Mouse (Mus musculus) limb, embryonic 10.5 days (tissue): ENCODE results near the gene Lrfn4. TPM values are rescaled to one million over a fixed set of nuclear protein-coding genes. Genes with fewer than 3 reads are reported as not detected.
"Not testable (repeated sequence)": the region's sequence is repeated elsewhere in the genome, so short reads cannot be mapped to it uniquely, and the experiment has no call there.

Source experiments
- DNase-seq: peaks from one replicate; pipeline ENCODE4 v3.0.0-alpha.2; 2017; ENCODE audit warnings: low spot score
- H3K27ac ChIP-seq: fragments of 300-500 bp; sonication (generic); 2 replicates; pipeline ENCODE4 v1.5.1; 2016; ENCODE audit warnings: mild to moderate bottlenecking
- H3K27me3 ChIP-seq: fragments of 300-500 bp; sonication (generic); 2 replicates; pipeline ENCODE4 v1.6.1; 2016; ENCODE audit warnings: low read depth, mild to moderate bottlenecking; ENCODE audit not compliant: poor library complexity, severe bottlenecking
- H3K36me3 ChIP-seq: fragments of 300-500 bp; sonication (generic); 2 replicates; pipeline ENCODE4 v1.6.1; 2016; ENCODE audit warnings: mild to moderate bottlenecking, moderate library complexity
- H3K4me1 ChIP-seq: fragments of 300-500 bp; sonication (generic); 2 replicates; pipeline ENCODE4 v1.6.1; 2016
- H3K4me3 ChIP-seq: fragments of 300-500 bp; sonication (generic); 2 replicates; pipeline ENCODE4 v1.5.1; 2016; ENCODE audit warnings: mild to moderate bottlenecking, moderate library complexity
- H3K9me3 ChIP-seq: fragments of 300-500 bp; sonication (generic); replicated peaks from 2 replicates; pipeline ENCODE4 v1.6.1; 2016; ENCODE audit warnings: mild to moderate bottlenecking
- WGBS: fragments of 180-500 bp; shearing (Covaris S2); methylation state at CpG from one replicate; pipeline ENCODE4 v1.1.7; 2016; 5-methylcytosine and 5-hydroxymethylcytosine counted together
- polyA plus RNA-seq: library from polyadenylated mRNA; unstranded; fragments of >200 nt; fragmentation: Nextera tagmentation; extraction: Ambion mirVana; gene quantifications from 2 replicates; pipeline ENCODE4 v1.2.1, GENCODE M21; 2016

The Lrfn4 gene
- polyA plus RNA-seq, 1 experiment from 2014 or later: 8.0 TPM

DNA sequence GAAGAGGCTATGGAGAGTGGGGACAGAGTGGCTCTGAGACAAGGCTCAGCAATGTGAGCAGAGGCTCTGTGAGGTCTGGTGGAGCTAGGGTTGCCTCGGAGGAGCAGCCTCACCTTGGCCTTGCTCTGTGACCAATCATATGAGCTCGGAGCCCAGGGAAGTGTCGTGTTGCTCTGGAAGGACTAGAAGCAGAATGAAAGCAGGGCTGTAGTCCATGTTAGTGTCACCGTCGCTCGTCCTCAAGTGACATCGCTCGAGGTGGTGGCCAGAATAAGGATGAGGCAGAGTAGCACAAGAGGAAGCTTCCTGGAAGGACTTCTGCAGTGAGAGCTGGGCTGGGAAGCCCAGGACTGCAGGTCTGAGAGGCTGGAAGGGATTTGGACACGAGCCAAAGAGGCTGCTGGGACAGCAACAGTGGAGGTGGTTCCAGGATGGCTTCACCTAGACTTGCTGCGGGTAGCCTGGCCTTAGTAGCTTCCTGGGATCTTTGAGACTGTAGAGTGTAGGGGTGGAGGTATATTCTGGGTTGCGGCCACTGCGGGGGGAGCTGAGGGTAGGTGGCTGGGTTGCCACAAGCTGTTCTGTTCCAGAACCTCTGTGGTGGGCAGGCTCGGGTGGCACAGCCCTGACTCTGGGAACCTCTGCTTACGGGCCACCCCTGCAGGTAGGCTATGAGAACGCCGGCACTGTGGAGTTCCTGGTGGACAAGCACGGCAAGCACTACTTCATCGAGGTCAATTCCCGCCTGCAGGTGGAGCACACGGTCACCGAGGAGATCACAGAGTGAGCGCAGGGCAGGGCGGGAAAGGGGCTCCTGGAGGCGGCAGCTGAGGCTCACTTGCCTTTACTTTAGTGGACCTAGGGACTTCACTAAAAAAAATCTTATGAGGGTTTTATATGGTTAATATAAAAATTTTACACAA lies 11.4 kb downstream of the Lrfn4 start:
- Histone ChIP-seq H3K36me3 (no peaks in the 10 kb centered on the region), H3K9me3 (no peaks in the 10 kb centered on the region), H3K27ac (no peak overlapping the region), H3K4me1 (peaks cover 9% of the 10 kb centered on the region), H3K27me3 (no peaks in the 10 kb centered on the region), H3K4me3 (no peak overlapping the region)
- WGBS: 40% methylated on average over 24 of the region's 24 CpGs
- DNase-seq: peak; percentile 69

DNA sequence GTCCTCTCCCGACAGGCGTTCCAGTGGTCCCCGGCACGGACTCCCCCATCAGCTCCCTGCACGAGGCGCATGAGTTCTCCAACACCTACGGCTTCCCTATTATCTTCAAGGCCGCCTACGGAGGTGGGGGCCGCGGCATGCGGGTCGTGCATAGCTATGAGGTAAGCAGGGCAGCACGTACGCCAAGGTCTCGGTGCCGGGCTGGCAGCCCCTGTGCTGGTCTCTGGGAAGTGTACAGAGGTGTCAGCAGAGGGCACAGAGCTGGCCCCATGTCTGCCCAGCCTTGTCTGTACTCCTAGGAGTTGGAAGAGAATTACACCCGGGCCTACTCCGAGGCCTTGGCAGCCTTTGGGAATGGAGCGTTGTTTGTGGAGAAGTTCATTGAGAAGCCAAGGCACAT lies 13.0 kb downstream of the Lrfn4 start:
- WGBS: 87% methylated on average over 20 of the region's 20 CpGs
- no peak overlapping the region for H3K4me3 ChIP-seq
- no peaks in the 10 kb centered on the region for H3K9me3 ChIP-seq
- H3K27ac ChIP-seq: no peak overlapping the region
- H3K27me3 ChIP-seq: no peaks in the 10 kb centered on the region
- H3K4me1 ChIP-seq: peaks cover 9% of the 10 kb centered on the region
- DNase-seq: no peak
- H3K36me3 ChIP-seq: no peaks in the 10 kb centered on the region

DNA sequence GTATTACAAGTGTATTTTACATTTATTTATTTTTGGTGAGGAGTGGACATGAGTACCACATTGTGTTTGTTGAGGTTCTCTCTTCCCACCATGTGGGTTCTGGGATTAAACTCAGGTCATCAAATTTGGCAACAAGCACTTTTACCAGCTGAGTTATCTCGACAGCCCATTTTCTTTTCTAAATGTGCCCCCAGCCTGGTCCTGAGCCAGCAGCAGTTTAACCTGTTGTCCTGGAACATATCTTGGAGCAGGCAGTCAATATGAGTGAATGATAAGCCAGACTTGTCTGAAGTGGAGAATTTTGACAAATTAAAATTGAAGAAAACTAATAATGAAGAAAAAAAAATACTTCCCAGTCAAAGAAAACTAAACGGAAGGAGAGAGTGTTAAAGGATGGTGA lies 19.4 kb downstream of the Lrfn4 start:
- H3K36me3 ChIP-seq: no peaks in the 10 kb centered on the region
- 80% methylated on average over 2 of the region's 2 CpGs for WGBS
- no peaks in the 10 kb centered on the region for H3K27me3 ChIP-seq
- DNase-seq: no peak
- no peaks in the 10 kb centered on the region for H3K9me3 ChIP-seq
- 0 out of 2 replicates have a peak, but pooled peaks cover 4% of the 10 kb centered on the region for H3K4me1 ChIP-seq
- no peak overlapping the region for H3K4me3 ChIP-seq
- no peak overlapping the region for H3K27ac ChIP-seq

GRCm38 (mm10) chr19:4593792-4594522 lies 21.5 kb downstream of the Lrfn4 start:
- H3K27ac ChIP-seq: no peak overlapping the region
- no peaks in the 10 kb centered on the region for H3K36me3 ChIP-seq
- H3K9me3 ChIP-seq: no peaks in the 10 kb centered on the region
- no peak overlapping the region for H3K4me3 ChIP-seq
- 0 out of 2 replicates have a peak, but pooled peaks cover 4% of the 10 kb centered on the region for H3K4me1 ChIP-seq
- no peaks in the 10 kb centered on the region for H3K27me3 ChIP-seq
- 62% methylated on average over 7 of the region's 7 CpGs for WGBS
- DNase-seq: no peak

DNA sequence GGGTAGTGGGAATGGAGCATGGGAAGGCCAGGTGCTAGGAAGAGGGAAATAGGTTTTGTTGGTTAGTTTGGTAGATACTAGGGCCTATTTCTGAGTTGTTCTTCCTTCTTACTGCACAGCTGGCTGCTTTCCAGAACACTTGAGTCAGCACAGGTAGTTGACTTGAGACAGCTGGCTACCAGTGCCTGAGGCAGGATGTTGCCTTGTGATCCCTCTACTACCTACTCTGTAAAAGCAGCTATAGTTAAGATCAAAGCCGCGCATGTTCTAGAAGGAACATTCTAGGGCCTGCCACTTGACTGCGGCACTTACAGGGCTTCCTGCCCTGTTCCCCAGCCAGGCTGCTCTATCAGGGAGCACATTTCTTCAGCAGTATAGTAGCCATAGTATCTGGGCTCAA lies 25.4 kb downstream of the Lrfn4 start:
- no peak for DNase-seq
- WGBS: 99% methylated on average over 3 of the region's 3 CpGs

DNA sequence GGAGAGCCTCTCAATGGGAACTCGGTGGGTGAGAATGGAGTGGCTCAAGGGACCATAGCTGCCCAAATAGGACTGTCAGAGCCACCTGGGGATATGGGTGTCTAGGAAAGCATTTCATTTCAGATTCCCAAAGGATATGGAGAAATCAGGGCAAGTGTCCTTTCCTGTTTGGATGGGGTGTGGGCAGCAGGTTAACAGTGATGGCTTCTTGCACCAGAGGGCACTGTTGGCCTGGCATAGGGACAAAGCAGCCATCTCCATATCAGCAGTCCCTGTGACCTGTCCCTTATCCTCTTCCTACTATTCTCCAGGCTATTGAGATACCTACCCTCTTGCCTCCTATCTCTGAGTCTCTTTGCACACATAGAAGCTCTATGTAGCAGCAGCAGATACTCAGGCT lies 26.4 kb downstream of the Lrfn4 start:
- Histone ChIP-seq H3K36me3 (no peaks in the 10 kb centered on the region), H3K9me3 (no peaks in the 10 kb centered on the region), H3K4me1 (0 out of 2 replicates have a peak, but pooled peaks cover 2% of the 10 kb centered on the region), H3K27me3 (no peaks in the 10 kb centered on the region), H3K4me3 (no peak overlapping the region), H3K27ac (no peak overlapping the region)
- WGBS: 68% methylated on average over 1 of the region's 1 CpGs
- DNase-seq: no peak

More for the DNA sequence above, 25.4 kb downstream of the Lrfn4 start:
- Histone ChIP-seq H3K4me1 (0 out of 2 replicates have a peak, but pooled peaks cover 4% of the 10 kb centered on the region), H3K4me3 (no peak overlapping the region), H3K9me3 (no peaks in the 10 kb centered on the region), H3K36me3 (no peaks in the 10 kb centered on the region), H3K27ac (no peak overlapping the region), H3K27me3 (no peaks in the 10 kb centered on the region)

DNA sequence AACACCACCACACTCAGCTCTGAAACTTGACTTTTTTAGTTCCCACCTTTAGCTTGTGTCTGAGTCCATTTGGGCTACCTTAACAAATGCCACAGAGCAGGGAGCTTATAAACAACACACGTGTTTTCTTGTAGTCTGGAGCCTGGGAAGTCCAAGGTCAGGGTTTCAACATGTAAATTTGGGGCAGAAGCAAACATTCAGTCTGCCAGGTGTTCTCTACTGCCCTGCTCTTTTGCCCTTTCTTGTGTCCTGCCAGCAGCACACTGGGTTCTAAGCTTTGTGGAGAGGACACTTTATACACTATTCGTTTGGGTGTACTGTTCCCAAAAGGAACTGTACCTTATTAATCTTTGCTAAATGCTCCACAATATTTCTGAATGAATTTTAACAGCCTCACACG lies 27.0 kb downstream of the Lrfn4 start:
- no peaks in the 10 kb centered on the region for H3K4me1 ChIP-seq
- no peak overlapping the region for H3K4me3 ChIP-seq
- no peak overlapping the region for H3K27ac ChIP-seq
- H3K36me3 ChIP-seq: no peaks in the 10 kb centered on the region
- H3K27me3 ChIP-seq: no peaks in the 10 kb centered on the region
- DNase-seq: no peak
- 77% methylated on average over 3 of the region's 3 CpGs for WGBS
- H3K9me3 ChIP-seq: no peaks in the 10 kb centered on the region

GRCm38 (mm10) chr19:4587426-4587825 lies 28.0 kb downstream of the Lrfn4 start:
- Histone ChIP-seq H3K27ac (no peak overlapping the region), H3K9me3 (no peaks in the 10 kb centered on the region), H3K36me3 (no peaks in the 10 kb centered on the region), H3K4me3 (no peak overlapping the region), H3K27me3 (no peaks in the 10 kb centered on the region), H3K4me1 (no peaks in the 10 kb centered on the region)
- DNase-seq: no peak
- WGBS: 70% methylated on average over 2 of the region's 2 CpGs

GRCm38 (mm10) chr19:4586783-4587182 lies 28.7 kb downstream of the Lrfn4 start:
- not testable (repeated sequence) for H3K9me3 ChIP-seq, H3K27ac ChIP-seq, DNase-seq, H3K4me3 ChIP-seq, H3K27me3 ChIP-seq, H3K36me3 ChIP-seq, H3K4me1 ChIP-seq

DNA sequence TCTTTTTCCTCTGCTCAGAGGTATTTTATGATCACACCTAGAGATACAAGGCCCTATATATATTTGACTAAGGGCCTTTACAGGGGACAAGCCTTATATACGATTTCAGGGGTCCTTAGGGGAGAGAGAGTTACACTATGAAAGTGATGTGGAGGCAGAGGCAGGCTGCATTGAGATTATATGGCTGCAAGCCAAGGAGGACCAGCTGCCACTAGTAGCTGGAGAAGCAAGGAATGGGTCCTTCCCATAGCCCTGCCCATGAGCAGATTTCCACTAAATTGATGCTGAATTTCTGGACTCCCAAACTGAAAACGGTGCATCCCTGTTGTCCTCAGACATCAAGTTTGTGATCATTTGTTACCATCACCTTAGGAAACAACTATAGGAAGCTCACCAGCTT lies 31.6 kb downstream of the Lrfn4 start:
- WGBS: 82% methylated on average over 2 of the region's 2 CpGs
- Histone ChIP-seq H3K4me3 (no peak overlapping the region), H3K27me3 (no peaks in the 10 kb centered on the region), H3K27ac (no peak overlapping the region), H3K4me1 (no peaks in the 10 kb centered on the region), H3K36me3 (no peaks in the 10 kb centered on the region), H3K9me3 (no peaks in the 10 kb centered on the region)
- no peak for DNase-seq

DNA sequence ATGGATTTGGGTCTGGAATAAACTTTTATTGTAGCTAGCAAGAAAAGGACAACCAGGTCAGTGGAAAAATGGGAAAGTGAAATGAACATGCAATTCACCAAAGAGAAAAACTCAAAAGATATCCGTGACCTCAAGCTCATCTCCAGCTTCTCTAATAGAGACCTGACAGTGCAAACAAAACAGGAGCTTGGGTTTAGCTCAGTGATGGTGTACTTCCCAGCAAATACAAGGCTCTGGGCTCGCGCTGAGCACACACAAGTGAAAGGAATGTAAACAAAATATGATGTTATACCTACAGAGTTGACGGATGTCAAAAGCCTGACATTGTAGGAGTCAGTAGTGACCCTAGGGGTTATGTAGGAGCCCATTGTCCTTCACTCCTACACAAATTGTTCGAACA lies 36.2 kb downstream of the Lrfn4 start:
- no peaks in the 10 kb centered on the region for H3K9me3 ChIP-seq
- H3K27ac ChIP-seq: no peak overlapping the region
- H3K27me3 ChIP-seq: no peaks in the 10 kb centered on the region
- WGBS: 90% methylated on average over 5 of the region's 5 CpGs
- no peaks in the 10 kb centered on the region for H3K36me3 ChIP-seq
- H3K4me1 ChIP-seq: no peaks in the 10 kb centered on the region
- no peak overlapping the region for H3K4me3 ChIP-seq
- no peak for DNase-seq

DNA sequence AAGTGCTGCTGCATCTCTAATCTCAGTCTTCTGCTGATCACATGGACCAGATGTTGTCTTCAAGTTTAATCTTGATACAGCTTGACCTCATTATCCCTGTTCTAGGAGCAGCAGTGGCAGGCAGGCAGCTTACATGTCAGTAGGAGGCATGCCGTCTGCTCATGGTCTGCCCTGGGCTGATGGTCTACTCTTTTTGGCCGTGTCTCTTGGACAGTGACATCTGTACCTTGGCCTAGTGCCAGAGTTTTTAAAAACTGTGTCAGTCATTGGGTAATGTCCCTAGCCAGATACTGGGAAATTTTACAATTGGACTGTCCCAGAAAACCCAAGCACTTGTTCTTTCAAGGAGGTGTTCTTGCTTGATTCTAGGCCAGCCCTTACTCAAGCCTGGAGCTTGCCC lies 36.7 kb downstream of the Lrfn4 start:
- H3K36me3 ChIP-seq: no peaks in the 10 kb centered on the region
- WGBS: 85% methylated on average over 2 of the region's 2 CpGs
- H3K27ac ChIP-seq: no peak overlapping the region
- H3K27me3 ChIP-seq: no peaks in the 10 kb centered on the region
- H3K4me1 ChIP-seq: no peaks in the 10 kb centered on the region
- H3K4me3 ChIP-seq: no peak overlapping the region
- H3K9me3 ChIP-seq: no peaks in the 10 kb centered on the region
- DNase-seq: no peak

GRCm38 (mm10) chr19:4573241-4573640 lies 42.2 kb downstream of the Lrfn4 start:
- Histone ChIP-seq H3K4me1 (0 out of 2 replicates have a peak, but pooled peaks cover under 1% of the 10 kb centered on the region), H3K27me3 (no peaks in the 10 kb centered on the region), H3K27ac (no peak overlapping the region), H3K36me3 (no peaks in the 10 kb centered on the region), H3K9me3 (no peaks in the 10 kb centered on the region), H3K4me3 (no peak overlapping the region)
- WGBS: 83% methylated on average over 1 of the region's 1 CpGs
- no peak for DNase-seq
